Mouse (Mus musculus): ENCODE data around the gene Ablim1. TPM values are rescaled to one million over a fixed set of nuclear protein-coding genes. Genes with fewer than 3 reads are reported as not detected.

The Ablim1 gene
- total and polyA plus RNA-seq, 2 experiments from 2014 or later: 47.8 to 76.9 TPM

DNA sequence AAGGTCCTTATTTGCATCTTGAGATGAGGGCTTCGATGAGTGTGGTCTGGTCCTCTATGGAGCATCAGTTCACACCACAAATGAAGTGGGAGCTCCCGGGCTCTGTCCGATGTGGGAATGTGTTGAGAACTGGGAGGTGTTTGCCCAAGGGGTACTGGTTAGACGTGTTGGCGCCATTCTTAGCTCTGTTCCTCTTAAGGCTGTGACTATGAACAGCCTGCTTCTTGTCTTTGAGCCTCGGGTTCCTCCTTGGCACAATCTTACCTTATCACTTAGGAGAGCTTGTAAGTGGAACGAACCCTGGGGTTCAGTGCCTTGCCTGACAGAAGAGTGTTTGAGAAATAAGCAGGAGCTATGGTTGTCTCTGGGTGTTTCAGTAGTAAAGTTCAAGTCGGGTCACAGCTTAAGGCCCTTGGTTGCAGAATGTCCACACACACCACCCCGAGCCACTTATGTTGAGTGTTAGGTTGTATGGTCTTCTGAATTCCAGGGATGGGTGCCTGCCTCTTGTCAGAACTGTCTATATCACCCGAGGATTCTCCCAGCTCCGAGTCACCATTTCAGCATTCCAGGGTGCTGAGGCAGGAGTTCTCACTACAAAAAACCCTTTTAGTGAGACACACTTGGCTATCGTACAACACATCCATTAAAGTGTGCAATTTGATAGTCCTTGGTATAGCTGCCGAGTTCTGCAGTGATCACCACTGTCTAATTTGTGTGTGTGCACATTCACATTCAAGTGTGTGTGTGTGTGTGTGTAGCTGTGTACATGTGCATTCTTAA, 131.6 kb downstream of the Ablim1 start:
- no peaks in the 10 kb centered on the region for H3K36me3 ChIP-seq (ENCODE audit: insufficient read depth)
- no peaks in the 10 kb centered on the region for H3K27me3 ChIP-seq (ENCODE audit: insufficient read depth, low read length)
- no peak overlapping the region for H3K4me3 ChIP-seq (ENCODE audit: low read depth, low read length)
- DNase-seq (no peak), ATAC-seq (no peak)
- no peaks in the 10 kb centered on the region for H3K9me3 ChIP-seq (ENCODE audit: low read length)
- WGBS: 87% methylated on average over 13 of the region's 13 CpGs
- no peak overlapping the region for H3K27ac ChIP-seq (ENCODE audit: low read depth, low read length)
- H3K9ac ChIP-seq: no peak overlapping the region
- H3K4me2 ChIP-seq (ENCODE audit: low read depth): no peak overlapping the region
- no peak for TF ChIP-seq CTCF (IDR thresholded peaks at IDR 0.05; ENCODE audit: low read depth)
- H3K4me1 ChIP-seq (ENCODE audit: insufficient read depth): no peaks in the 10 kb centered on the region

DNA sequence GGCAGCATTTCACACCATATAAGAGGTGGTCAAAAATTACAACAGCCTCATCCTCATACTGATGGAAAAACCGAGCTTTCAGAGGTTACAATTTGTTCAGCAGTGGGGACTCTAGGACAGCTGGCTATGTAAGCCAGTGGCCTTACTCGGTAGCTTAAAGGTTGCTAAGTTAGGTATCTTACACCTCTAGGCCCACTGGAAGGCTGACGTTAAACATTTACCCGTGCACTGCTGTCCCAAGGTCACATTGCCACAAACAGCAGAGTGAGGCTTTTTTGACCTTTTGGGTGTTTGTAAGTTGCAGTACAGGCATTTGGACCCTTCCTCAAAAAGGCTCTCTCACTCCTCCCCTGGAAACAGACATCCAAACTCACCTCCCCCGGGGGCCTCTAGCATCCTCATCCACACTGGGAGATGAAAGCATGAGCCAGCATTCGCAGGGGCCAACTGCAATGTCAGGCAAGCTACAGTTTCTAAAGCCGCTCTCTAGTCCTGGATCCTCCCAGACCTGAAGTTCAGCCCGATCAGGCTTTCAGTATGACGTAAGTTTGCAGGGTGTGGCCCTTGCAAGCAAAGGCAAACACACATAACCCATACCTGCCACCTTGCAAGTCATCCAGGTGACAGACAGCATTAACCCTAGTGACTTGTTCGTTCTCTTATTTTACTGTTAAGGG, 132.7 kb downstream of the Ablim1 start:
- Histone ChIP-seq H3K27me3 (ENCODE audit: insufficient read depth, low read length) (no peaks in the 10 kb centered on the region), H3K4me2 (ENCODE audit: low read depth) (no peak overlapping the region), H3K9me3 (ENCODE audit: low read length) (no peaks in the 10 kb centered on the region), H3K9ac (no peak overlapping the region), H3K27ac (ENCODE audit: low read depth, low read length) (no peak overlapping the region), H3K36me3 (ENCODE audit: insufficient read depth) (no peaks in the 10 kb centered on the region), H3K4me1 (ENCODE audit: insufficient read depth) (no peaks in the 10 kb centered on the region), H3K4me3 (ENCODE audit: low read depth, low read length) (no peak overlapping the region)
- DNase-seq (no peak), ATAC-seq (no peak)
- 89% methylated on average over 10 of the region's 10 CpGs for WGBS
- no peak for TF ChIP-seq CTCF (IDR thresholded peaks at IDR 0.05; ENCODE audit: low read depth)

DNA sequence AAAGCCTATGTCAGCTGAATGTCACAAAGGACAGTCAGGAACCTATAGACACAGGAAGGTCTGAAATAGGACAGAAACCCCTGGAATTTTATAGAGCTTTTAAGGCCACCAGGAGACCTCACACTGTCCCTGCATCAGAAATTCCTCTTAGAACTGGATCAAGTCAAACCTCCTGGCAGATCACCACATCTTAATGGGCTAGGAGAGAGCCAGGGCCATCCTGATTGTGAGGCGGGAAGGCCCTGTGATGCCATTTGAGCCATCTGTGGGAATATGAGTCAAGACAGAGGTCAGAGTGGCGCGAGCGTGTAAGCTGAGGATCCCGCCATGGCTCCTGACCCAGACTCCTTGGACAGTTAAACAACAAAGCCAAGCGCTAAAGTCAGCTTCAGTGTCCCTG, 133.4 kb downstream of the Ablim1 start:
- Histone ChIP-seq H3K9ac (no peak overlapping the region), H3K4me3 (ENCODE audit: low read depth, low read length) (no peak overlapping the region), H3K36me3 (ENCODE audit: insufficient read depth) (no peaks in the 10 kb centered on the region), H3K4me2 (ENCODE audit: low read depth) (no peak overlapping the region), H3K9me3 (ENCODE audit: low read length) (no peaks in the 10 kb centered on the region), H3K27ac (ENCODE audit: low read depth, low read length) (no peak overlapping the region), H3K27me3 (ENCODE audit: insufficient read depth, low read length) (no peaks in the 10 kb centered on the region), H3K4me1 (ENCODE audit: insufficient read depth) (no peaks in the 10 kb centered on the region)
- 93% methylated on average over 6 of the region's 6 CpGs for WGBS
- no peak for DNase-seq
- no peak for ATAC-seq
- no peak for TF ChIP-seq CTCF (IDR thresholded peaks at IDR 0.05; ENCODE audit: low read depth)

DNA sequence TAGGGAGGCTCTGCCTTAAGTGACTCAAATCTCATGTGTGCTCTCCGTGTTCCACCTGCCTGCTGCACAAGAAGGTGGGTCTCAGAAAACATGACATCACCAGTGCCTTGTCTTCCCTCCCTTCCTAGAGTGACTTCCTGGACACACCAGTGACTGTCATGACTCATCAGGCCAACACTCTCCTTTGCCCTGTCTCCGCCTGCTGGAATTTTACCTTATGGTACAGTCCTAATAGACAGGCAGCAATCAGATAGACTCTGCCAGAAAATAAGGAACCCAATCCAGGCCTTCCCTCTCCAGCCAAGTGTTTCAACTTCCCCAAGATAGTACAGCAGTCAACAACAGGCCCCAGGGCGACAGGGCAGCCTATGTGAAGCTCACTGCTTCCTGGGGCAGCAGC, 133.8 kb downstream of the Ablim1 start:
- no peak for ATAC-seq
- no peak overlapping the region for H3K4me2 ChIP-seq (ENCODE audit: low read depth)
- no peak overlapping the region for H3K4me3 ChIP-seq (ENCODE audit: low read depth, low read length)
- no peak overlapping the region for H3K27ac ChIP-seq (ENCODE audit: low read depth, low read length)
- H3K36me3 ChIP-seq (ENCODE audit: insufficient read depth): no peaks in the 10 kb centered on the region
- H3K27me3 ChIP-seq (ENCODE audit: insufficient read depth, low read length): no peaks in the 10 kb centered on the region
- H3K9me3 ChIP-seq (ENCODE audit: low read length): no peaks in the 10 kb centered on the region
- WGBS: 89% methylated on average over 3 of the region's 3 CpGs
- no peaks in the 10 kb centered on the region for H3K4me1 ChIP-seq (ENCODE audit: insufficient read depth)
- no peak overlapping the region for H3K9ac ChIP-seq
- DNase-seq: no peak
- no peak for TF ChIP-seq CTCF (IDR thresholded peaks at IDR 0.05; ENCODE audit: low read depth)

DNA sequence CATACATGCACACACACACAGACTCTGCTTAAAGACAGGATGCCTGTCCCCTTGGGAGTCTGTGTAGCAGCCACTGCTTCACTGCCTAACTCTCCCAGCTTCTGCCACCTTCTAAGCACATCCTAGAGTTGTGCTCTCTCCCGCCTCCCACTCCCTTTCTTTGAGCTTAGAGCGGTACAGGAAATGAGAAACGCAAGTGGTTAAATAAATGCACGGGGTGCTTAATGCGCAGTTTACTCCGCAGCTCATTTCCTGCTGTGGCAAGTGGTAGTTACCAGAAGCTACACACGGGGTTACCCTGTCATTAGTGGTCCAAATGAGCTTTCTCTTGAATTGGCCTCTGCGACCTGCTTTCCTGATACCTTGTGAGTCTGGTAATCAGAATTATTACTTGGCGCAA, 134.4 kb downstream of the Ablim1 start:
- Histone ChIP-seq H3K36me3 (ENCODE audit: insufficient read depth) (no peaks in the 10 kb centered on the region), H3K27ac (ENCODE audit: low read depth, low read length) (no peak overlapping the region), H3K27me3 (ENCODE audit: insufficient read depth, low read length) (no peaks in the 10 kb centered on the region), H3K4me3 (ENCODE audit: low read depth, low read length) (no peak overlapping the region), H3K9ac (no peak overlapping the region), H3K4me1 (ENCODE audit: insufficient read depth) (no peaks in the 10 kb centered on the region), H3K9me3 (ENCODE audit: low read length) (no peaks in the 10 kb centered on the region), H3K4me2 (ENCODE audit: low read depth) (no peak overlapping the region)
- DNase-seq (no peak), ATAC-seq (no peak)
- TF ChIP-seq CTCF (IDR thresholded peaks at IDR 0.05; ENCODE audit: low read depth): no peak
- WGBS: 63% methylated on average over 9 of the region's 9 CpGs

DNA sequence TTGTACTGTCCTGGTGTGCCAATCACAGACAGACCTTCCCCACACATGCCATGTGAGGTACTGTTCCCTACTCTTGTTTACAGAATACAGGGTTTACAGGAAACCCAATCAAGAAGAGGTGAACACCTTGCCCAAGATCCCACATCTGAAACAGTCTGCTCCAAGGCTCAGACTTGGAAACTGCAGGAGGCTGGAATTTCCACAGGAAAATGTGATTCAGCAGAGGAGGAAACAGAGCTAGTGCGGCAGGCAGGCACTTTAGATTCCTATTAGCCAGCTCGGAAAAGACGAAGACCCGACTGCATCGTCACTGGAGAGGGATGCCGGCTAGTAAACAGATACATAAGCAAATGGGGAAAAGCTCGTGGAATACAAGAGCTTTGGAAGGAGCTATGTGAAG, 135.4 kb downstream of the Ablim1 start:
- DNase-seq (no peak), ATAC-seq (no peak)
- no peaks in the 10 kb centered on the region for H3K27me3 ChIP-seq (ENCODE audit: insufficient read depth, low read length)
- H3K4me3 ChIP-seq (ENCODE audit: low read depth, low read length): no peak overlapping the region
- no peaks in the 10 kb centered on the region for H3K4me1 ChIP-seq (ENCODE audit: insufficient read depth)
- 86% methylated on average over 7 of the region's 7 CpGs for WGBS
- H3K27ac ChIP-seq (ENCODE audit: low read depth, low read length): no peak overlapping the region
- no peak overlapping the region for H3K9ac ChIP-seq
- TF ChIP-seq CTCF (IDR thresholded peaks at IDR 0.05; ENCODE audit: low read depth): no peak
- no peak overlapping the region for H3K4me2 ChIP-seq (ENCODE audit: low read depth)
- no peaks in the 10 kb centered on the region for H3K9me3 ChIP-seq (ENCODE audit: low read length)
- no peaks in the 10 kb centered on the region for H3K36me3 ChIP-seq (ENCODE audit: insufficient read depth)

DNA sequence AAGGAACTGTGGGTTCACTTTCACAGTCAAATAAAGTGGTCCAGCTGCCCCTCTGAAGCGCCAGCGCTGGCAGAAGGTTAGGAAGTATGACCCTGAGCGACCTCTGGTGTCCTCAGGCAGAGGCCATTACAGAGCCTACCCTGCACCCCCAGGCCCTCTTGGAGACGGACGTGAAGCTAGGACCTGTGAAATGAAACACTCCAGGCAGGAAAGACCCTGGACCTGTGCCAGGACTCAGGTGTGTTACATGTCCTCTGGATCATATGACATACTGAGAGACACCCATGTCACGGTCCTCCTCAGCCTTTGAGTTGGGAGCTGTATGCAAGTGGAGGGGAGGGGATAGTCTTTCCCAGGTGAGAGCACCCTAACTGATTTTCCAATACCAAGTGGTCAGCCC, 137.4 kb downstream of the Ablim1 start:
- H3K4me3 ChIP-seq (ENCODE audit: low read depth, low read length): no peak overlapping the region
- H3K4me1 ChIP-seq (ENCODE audit: insufficient read depth): no peaks in the 10 kb centered on the region
- H3K9ac ChIP-seq: no peak overlapping the region
- H3K4me2 ChIP-seq (ENCODE audit: low read depth): no peak overlapping the region
- H3K36me3 ChIP-seq (ENCODE audit: insufficient read depth): no peaks in the 10 kb centered on the region
- no peaks in the 10 kb centered on the region for H3K27me3 ChIP-seq (ENCODE audit: insufficient read depth, low read length)
- H3K27ac ChIP-seq (ENCODE audit: low read depth, low read length): no peak overlapping the region
- no peak for DNase-seq
- H3K9me3 ChIP-seq (ENCODE audit: low read length): no peaks in the 10 kb centered on the region
- 72% methylated on average over 6 of the region's 6 CpGs for WGBS
- no peak for TF ChIP-seq CTCF (IDR thresholded peaks at IDR 0.05; ENCODE audit: low read depth)
- no peak for ATAC-seq

Data from forebrain, postnatal 0 days (tissue).